Mouse (Mus musculus) telencephalon, adult 2 months (tissue): ENCODE measurements around the gene Sec14l4.

Experiments used
- DNase-seq: peaks from one replicate; pipeline ENCODE4 v3.0.0-alpha.2; 2011; ENCODE audit warnings: low read depth, low spot score

Gene Sec14l4

DNA sequence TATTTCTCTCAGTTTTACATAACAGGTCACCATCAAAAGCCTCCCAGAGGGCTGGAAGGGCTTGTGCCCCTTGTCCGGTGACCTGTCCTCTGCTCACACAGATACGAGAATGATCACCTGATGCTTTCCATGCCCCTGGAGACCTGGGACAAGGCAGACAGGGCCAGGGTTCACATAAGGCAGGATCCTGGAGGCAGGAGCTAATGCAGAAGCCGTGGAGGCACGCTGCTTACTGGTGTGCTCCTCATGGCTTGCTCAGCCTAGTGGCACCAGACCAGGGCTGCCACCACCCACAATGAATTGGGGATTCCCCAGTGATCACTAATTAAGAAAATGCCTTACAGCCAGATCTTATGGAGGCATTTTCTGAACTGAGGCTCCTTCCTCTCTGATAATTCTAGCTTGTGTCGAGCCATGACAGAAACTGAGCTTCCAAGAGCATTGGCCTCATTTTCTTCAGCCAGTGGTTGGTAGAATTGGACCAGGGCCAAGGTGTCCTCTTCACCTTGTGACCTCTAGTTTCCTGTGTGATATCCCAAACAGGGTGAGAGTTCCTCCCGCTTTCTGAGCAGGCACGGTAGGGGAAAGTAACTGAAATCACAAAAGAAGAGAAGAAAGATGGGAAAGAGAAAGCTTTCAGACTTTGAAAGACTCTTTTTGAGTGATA, 47.1 kb downstream of the Sec14l4 start:
- DNase-seq, result no peak

DNA sequence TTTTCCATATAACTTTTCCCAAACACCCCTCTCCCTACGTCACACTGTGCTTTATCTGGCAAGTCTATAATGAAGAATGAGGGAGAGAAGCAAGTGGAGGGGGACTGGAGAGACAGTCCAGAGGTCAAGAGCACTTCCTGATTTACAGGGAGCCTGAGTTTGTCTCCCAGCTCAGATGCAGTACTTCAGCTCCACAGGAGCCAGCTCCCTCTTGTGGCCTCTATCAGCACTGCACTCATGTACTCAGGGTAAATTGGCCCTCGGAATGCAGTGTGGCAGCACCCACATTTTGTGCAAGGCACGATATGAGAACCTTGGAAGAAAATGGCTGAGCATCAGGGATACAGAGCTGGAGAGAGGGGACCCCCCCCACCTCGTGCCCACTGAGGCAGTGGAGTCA, 49.0 kb downstream of the Sec14l4 start:
- no peak for DNase-seq

DNA sequence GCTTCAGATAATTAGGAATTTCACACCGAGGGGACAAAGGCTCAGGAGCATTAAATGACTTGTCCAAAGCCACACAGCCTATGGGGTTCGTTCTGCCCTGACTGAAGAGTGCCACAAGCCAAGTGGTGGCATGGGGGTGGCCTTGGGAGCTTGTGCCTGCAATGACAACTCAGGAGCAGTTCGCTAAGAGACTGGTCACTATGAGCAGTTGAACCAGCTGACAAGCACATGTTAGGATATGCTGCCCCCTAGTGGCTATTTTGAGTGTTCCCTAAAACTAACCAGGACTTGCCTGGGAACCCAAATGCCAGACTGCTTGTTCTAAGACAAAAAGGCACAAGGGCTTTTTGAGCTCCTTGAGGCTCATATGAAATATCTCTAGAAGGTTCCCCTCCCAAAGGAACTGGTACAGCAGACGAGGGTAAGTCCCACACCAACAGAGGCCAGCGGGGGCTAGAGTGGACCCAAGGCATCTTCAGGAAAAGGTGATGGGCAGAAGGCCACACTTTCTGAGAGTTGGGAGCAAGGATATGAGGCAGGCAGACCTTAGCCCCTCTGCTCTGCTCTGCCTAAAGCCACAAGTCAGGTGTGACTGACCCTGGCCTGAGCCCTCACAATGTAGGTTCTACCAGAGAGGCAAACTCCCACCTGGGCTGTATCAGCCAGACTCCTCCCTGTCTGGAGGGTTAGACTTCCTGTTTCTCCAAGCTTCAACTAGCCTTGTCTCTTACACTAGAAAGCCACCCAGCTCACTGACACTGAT, 52.2 kb downstream of the Sec14l4 start:
- no peak for DNase-seq

DNA sequence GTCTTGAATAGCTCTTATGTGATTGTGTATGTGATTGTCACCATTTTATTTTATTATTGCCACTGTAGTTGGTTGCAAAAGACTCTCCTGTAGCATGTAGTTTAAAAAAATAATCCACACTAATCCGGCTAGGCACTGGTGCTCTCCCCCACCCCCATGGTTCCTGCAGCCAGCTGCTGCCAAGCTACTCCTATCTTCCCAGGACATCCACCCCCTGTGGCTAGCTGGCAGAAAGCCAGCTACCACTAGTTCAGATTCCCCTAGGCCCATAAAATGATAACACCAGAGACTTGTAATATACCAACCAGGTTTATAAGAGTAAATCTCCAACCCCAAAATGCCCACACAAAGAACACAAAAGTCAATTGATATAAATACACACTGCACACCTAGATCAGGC, 55.0 kb downstream of the Sec14l4 start:
- no peak for DNase-seq

DNA sequence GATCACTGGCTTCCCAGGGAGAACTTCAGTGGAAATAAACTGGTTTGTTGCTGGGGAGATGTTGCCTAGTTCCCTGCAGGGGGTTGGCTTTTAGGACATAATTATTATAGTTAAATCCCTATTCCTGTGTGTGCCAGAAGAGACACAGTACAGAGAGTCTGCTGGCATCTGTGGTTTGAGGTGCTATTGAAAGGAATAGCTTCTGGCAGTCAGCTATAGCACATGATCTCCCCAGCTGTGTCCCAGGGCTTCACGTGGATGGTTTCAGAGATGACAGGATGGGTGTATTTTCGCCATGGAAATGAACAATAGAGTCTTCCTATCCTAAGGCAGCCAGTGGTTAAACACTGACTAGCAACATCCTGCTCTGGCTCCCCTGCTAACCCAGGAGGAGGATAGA, 56.0 kb downstream of the Sec14l4 start:
- peak; percentile 78 for DNase-seq

DNA sequence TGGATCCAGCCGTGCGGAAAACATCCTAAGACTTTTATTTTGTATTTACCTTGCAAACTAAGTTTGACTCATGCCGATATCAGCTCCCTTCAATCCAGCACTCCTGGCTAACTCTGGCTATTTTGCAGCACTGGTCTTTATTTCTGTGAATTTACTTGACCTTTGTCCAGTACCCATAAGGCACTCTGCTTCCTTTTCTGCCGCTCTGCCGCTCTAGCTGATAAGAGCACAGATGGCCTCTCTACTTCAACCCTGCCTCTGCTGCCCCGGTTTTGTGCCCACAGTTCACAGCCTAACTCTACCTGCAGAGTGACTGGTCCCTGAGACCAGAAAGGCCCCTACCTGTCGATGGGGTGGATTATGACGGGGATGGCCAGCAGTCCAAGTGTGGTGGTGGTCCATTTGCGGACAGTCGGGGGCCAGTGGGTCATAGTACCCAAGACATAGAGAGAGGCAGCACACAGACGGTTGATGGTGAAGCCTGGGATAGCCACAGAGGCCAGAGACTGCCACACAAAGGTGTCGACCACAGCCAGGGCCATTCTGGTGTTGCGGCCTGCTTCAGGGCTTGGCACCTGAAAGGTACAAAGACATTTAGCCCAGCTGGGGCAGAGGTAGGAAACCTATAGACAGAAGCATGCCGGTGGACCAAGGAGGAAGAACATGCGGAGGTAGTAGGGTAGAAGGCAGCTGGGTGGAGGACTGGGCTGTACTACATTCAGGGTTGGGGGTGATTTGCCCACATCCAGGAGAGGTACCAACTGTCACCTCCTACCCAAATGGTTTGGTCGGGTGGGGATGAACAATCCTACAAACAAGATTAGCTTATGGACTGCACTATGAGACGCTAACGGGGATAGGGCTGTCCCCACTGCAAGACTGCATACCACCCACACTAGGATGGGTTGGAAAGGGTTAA, 62.5 kb downstream of the Sec14l4 start:
- DNase-seq, result no peak

DNA sequence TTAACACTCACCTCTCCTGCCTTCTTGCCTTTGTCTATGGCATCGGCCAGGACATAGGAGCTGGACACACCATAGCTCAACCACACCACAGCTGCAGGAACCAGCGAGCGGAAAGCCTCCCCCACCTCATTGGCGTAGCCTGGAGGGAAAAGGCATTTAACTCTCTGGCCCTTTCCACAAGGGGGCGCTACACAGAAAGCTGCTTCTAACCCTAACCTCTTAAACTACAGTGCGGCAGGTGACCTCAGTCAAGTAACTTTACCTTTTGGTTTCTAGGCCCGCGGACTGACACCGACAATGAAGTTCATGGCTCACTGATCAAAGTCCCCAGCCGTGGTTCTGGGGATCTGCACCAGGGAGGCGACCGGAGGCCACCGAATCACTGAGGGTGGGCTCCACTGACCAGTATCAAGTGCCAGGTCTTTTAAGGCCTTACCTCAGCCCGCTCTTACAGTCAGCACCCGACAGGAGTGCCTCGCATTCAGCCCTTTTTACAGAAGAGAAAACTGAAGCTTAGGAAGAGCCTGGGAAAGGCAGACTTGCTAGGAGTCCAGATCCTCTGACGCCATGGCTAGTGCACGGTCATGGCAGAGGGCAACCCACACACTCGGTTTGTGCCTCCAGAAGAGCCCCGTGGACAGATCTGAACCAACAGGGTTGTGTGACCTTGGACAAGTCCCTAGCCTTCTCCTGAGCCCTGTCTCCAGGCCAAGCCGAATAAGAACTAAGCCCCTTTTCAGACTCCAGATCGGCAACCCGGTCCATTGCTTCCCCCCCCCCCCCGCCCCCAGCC, 63.3 kb downstream of the Sec14l4 start:
- peak; percentile 76 for DNase-seq

DNA sequence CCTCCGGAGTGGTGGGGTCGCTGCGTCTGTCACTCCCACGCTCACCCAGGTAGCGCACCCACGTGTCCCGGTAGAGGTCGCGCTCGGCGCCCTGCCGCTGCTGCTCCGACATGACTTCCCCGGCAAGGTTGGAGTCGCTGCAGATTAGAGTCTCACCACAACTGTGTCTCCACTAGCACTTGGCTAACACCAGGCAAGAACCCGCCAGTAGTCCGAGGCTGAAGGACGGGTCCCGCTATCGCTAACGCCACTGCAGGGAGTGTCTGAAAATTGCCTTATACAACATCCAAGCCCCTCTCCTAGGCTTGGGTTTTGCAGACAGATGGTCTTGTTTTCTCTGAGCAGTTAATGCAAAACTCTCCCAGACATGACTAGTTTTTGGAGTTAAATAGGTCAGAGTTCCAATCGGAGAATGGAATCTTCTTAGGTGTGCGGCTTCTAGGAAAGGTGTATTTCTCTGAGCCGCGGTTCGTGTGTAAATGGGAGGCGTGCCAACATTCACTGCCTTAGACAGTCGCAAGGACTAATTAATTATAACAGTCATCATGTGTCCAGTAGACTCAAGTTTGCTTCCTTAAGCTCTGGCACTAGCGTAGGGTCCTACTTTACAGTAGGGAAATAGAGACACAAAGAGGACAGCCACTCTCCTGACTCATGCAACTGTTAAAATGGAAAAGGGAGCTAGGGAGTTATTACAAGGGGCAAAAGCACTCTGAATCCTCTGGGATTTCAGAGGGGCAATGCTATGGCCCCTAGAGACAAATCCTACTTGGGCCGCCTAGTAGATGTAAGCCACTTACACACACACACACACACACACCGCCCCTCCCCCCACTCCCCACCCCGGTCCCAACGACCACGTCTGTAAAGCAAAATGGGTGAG, 64.2 kb downstream of the Sec14l4 start, which contains the start of gene Mtfp1:
Gene Mtfp1 (minus strand): TSS at position 275 of the 883 bp plus-strand sequence.
- DNase-seq, result no peak

DNA sequence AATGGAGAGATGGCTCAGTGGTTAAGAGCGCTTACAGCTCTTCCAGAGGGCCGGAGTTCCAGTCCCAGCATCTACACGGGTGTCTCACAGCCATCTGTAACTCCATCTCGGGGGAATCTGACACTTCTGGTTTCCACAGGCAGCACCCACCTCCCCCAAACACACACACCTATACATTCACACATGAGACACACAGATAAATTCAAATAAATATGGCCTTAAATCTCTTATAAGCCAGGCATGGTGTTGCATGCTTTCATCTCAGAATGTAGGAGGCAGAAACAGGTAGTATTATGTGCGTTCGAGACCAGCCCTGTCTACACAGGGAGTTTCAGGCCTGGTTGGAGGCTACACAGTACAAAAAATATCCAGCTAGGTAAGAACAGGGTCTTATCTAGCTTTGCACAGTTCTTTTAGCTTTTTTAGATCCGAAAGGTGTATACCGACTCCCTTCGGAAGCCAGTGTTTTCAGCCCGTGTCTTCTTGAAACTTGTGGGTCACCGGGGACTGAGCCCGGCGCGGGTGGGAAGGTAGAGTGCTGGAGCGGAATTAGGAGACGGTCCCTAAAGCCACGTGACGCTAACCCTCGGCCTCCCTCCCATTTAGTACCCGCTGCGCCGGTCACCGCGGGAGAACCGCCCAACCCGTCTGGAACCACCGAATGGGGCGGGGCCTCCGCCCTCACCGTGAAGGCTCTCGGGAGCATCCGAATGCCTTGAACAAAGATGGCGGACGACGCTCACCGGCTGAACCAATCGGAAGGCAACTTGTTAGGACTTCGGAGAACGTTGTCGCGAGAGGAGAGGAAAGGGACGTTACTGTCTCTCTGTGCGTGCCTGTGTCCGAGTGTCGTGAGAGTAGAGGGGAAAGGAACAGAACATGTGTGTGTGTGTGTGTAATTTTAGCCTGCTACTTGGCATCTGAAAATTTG, 65.1 kb downstream of the Sec14l4 start:
- DNase-seq, result peak; percentile 99

DNA sequence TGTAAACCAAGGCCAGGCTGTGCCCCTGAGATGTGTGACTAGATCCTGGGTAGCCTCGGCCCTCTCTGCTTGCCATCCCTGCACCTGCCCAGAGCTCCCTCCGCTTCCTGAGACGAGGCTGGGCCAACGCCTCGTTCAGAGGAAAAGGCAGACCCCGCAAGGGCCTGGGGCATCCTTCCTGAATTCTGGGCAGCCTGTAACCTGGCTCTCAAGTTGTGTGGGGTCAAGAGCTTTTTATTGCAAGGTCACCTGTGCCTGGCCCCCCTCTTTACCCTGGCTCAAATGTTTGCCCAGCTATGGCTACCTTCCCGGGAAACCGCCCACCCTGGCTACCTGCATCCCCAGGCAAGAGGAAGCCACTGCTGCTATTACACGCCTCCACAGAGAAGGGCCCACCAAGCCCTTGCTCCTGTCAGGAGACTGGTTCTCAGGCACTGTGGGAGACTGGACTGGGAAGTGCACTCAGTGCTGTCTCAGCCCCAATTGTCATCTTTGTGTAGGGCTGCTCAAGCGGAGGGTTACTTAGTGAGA, 65.9 kb downstream of the Sec14l4 start:
- DNase-seq, result no peak
